In the genomic region with DNA sequence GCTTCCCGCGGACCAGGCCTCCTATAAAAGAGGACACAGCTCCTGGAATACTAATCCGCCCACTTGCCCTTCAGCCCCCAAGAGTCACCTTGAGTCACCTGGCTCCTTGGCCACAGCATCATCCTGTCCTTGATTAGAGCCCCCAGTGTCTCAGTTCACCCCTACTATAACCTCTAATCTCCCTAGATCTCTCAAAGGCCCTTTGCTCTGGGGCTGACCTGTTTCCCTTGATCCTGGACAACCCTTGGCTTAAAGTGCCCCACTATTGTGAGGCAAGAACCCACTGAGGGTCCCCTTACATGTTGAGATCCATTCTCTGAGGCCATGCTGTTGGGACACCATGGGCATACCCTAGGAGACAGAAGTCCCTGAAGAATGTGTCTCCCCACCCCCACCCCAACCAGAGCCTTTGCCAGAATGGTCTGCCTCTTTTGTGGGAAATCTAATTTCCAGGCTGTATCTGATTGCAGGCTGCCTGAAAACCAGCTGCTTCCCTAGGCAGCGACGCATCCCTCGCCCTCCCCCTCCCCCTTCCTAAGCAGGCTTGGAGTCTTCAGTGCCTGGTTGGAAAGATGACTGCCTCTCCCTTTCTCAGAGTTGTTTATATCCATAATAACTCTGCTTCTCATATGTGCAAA, we compare ENCODE assay signal across 10 mouse cellular contexts. TPM values are rescaled to one million over a fixed set of nuclear protein-coding genes. Genes with fewer than 3 reads are reported as not detected.
DNase-seq lines count a peak whose midpoint lies in the region; ATAC-seq and TF ChIP-seq lines count a peak whose summit lies in the region.
"Had no signal": no experiment of that assay in that cellular context is flagged by ENCODE, and none has a peak within 500 bp of the region (broad histone marks: within the 10 kb centered on the region; RNA-seq: fewer than 3 reads in every experiment).

No protein-coding gene starts in this region.

- no peaks in the 10 kb centered on the region for H3K27me3 ChIP-seq in kidney, postnatal 0 days (ENCODE audit: insufficient read depth, low read length)
- H3K27me3 ChIP-seq in embryonic facial prominence, embryonic 10.5 days (replicated peaks; ENCODE audit: low read depth, poor library complexity, severe bottlenecking), result no peaks in the 10 kb centered on the region
- no peaks in the 10 kb centered on the region for H3K27me3 ChIP-seq in hindbrain, embryonic 16.5 days (replicated peaks; ENCODE audit: control insufficient read depth, insufficient read depth, low read length)
- H3K27me3 ChIP-seq in neural tube, embryonic 14.5 days (ENCODE audit: control insufficient read depth, insufficient read depth, low read length), result no peaks in the 10 kb centered on the region

- intact Hi-C loops in heart, postnatal 25 days (cut with DNase I), result no loop called here

- peaks cover 25% of the 10 kb centered on the region for H3K4me1 ChIP-seq in kidney, postnatal 0 days (replicated peaks; ENCODE audit: insufficient read depth, low read length)
- peaks cover 91% of the 10 kb centered on the region for H3K4me1 ChIP-seq in embryonic facial prominence, embryonic 10.5 days
- H3K4me1 ChIP-seq in hindbrain, embryonic 16.5 days (ENCODE audit: control insufficient read depth, insufficient read depth, low read depth, low read length), result peaks cover 47% of the 10 kb centered on the region
- peaks cover 33% of the 10 kb centered on the region for H3K4me1 ChIP-seq in neural tube, embryonic 14.5 days (ENCODE audit: control insufficient read depth, insufficient read depth, low read length)

- no peaks in the 10 kb centered on the region for H3K36me3 ChIP-seq in kidney, postnatal 0 days (ENCODE audit: insufficient read depth, low read length)
- no peaks in the 10 kb centered on the region for H3K36me3 ChIP-seq in embryonic facial prominence, embryonic 10.5 days (replicated peaks)
- H3K36me3 ChIP-seq in hindbrain, embryonic 16.5 days (ENCODE audit: control insufficient read depth, insufficient read depth, low read length), result no peaks in the 10 kb centered on the region
- no peaks in the 10 kb centered on the region for H3K36me3 ChIP-seq in neural tube, embryonic 14.5 days (ENCODE audit: control insufficient read depth, insufficient read depth, low read length)

- ATAC-seq in kidney, postnatal 0 days (replicated peaks; ENCODE audit: low FRiP score, low read depth), result no peak
- ATAC-seq in hindbrain, embryonic 16.5 days, result peak; percentile 14; the same call in 1 of the 2 replicates
- peak; percentile 52; the same call in 1 of the 2 replicates for ATAC-seq in neural tube, embryonic 14.5 days (ENCODE audit: low read depth)
- no peak for ATAC-seq in monocyte, adult 5-6 weeks (replicated peaks; ENCODE audit: insufficient number of reproducible peaks, low FRiP score, low TSS enrichment, poor library complexity, severe bottlenecking)
- ATAC-seq: liver, postnatal 0 days had no signal

- H3K4me3 ChIP-seq in kidney, postnatal 0 days (replicated peaks; ENCODE audit: low read depth, low read length), result no peak overlapping the region
- 0 out of 2 replicates have a peak overlapping the region, but pooled peaks have one; percentile 21 for H3K4me3 ChIP-seq in embryonic facial prominence, embryonic 10.5 days
- H3K4me3 ChIP-seq in hindbrain, embryonic 16.5 days (ENCODE audit: low read length), result no peak overlapping the region
- H3K4me3 ChIP-seq in neural tube, embryonic 14.5 days (ENCODE audit: low read depth, low read length), result no peak overlapping the region
- H3K4me3 ChIP-seq: heart, adult 2 months had no signal

- no peak for TF ChIP-seq CTCF in kidney, postnatal 0 days (IDR thresholded peaks at IDR 0.05; ENCODE audit: low read depth)

- no peak overlapping the region for H3K4me2 ChIP-seq in kidney, postnatal 0 days (ENCODE audit: low read length)
- no peak overlapping the region for H3K4me2 ChIP-seq in hindbrain, embryonic 16.5 days (ENCODE audit: low read length)
- H3K4me2 ChIP-seq in neural tube, embryonic 14.5 days (ENCODE audit: low read depth, low read length), result no peak overlapping the region

- DNase-seq in kidney, postnatal 0 days (ENCODE audit: low spot score), result peak; percentile 78
- DNase-seq in kidney, adult 9 months, result no peak
- peak; percentile 74 for DNase-seq in embryonic facial prominence, embryonic 10.5 days (ENCODE audit: low spot score)
- no peak for DNase-seq in heart, postnatal 25 days (ENCODE audit: low spot score)
- DNase-seq in testis, postnatal 10 days (ENCODE audit: low spot score), result no peak
- DNase-seq: heart, adult 2 months; liver, postnatal 0 days had no signal

- H3K9me3 ChIP-seq in kidney, postnatal 0 days (replicated peaks; ENCODE audit: low read length), result no peaks in the 10 kb centered on the region
- no peaks in the 10 kb centered on the region for H3K9me3 ChIP-seq in embryonic facial prominence, embryonic 10.5 days
- H3K9me3 ChIP-seq in hindbrain, embryonic 16.5 days (ENCODE audit: control insufficient read depth, low read length), result no peaks in the 10 kb centered on the region
- no peaks in the 10 kb centered on the region for H3K9me3 ChIP-seq in neural tube, embryonic 14.5 days (ENCODE audit: control insufficient read depth, low read length)

- no peak overlapping the region for H3K27ac ChIP-seq in kidney, postnatal 0 days
- peak overlapping the region; percentile 83 for H3K27ac ChIP-seq in embryonic facial prominence, embryonic 10.5 days (replicated peaks)
- H3K27ac ChIP-seq in hindbrain, embryonic 16.5 days (ENCODE audit: low read depth, low read length), result peak overlapping the region; percentile 41
- H3K27ac ChIP-seq in neural tube, embryonic 14.5 days (ENCODE audit: low read depth, low read length), result peak overlapping the region; percentile 78
- H3K27ac ChIP-seq: heart, adult 2 months had no signal

- 63% methylated on average over 6 of the region's 6 CpGs for WGBS in kidney, postnatal 0 days
- WGBS in embryonic facial prominence, embryonic 10.5 days, result 44% methylated on average over 6 of the region's 6 CpGs
- WGBS in hindbrain, embryonic 16.5 days, result 42% methylated on average over 6 of the region's 6 CpGs
- WGBS in neural tube, embryonic 14.5 days, result 46% methylated on average over 6 of the region's 6 CpGs

- no peak overlapping the region for H3K9ac ChIP-seq in kidney, postnatal 0 days (ENCODE audit: low read depth, low read length)
- H3K9ac ChIP-seq in hindbrain, embryonic 16.5 days (ENCODE audit: low read depth, low read length), result no peak overlapping the region
- no peak overlapping the region for H3K9ac ChIP-seq in neural tube, embryonic 14.5 days (replicated peaks; ENCODE audit: low read depth, low read length)
- H3K9ac ChIP-seq: liver, postnatal 0 days had no signal

RNA-seq across cellular contexts. Expression of gene Arvcf, which starts 33.8 kb away (rescaled TPM):
- 20.0 and 20.6 TPM in 2 replicates for polyA plus RNA-seq in kidney, postnatal 0 days (2015; fragmentation: Nextera tagmentation; extraction: Ambion mirVana)
- polyA plus RNA-seq in embryonic facial prominence, embryonic 10.5 days (2016; fragmentation: Nextera tagmentation; extraction: Ambion mirVana), result 65.8 and 71.2 TPM in 2 replicates
- 68.3 and 80.3 TPM in 2 replicates for polyA plus RNA-seq in hindbrain, embryonic 16.5 days (2015; fragmentation: Nextera tagmentation; extraction: Ambion mirVana)
- 60.2 and 73.5 TPM in 2 replicates for polyA plus RNA-seq in neural tube, embryonic 14.5 days (2014; fragmentation: Nextera tagmentation; extraction: Ambion mirVana)
- 10 to 100 TPM; 18.6 to 21.7 TPM for total RNA-seq in heart, postnatal 25 days (2021)
- 1.4 to 2.2 TPM (median 1.7 TPM) in 3 replicates for total RNA-seq in monocyte, adult 5-6 weeks (2017)

RNA-seq across cellular contexts. Expression of gene Tango2, which starts 33.8 kb away (rescaled TPM):
- polyA plus RNA-seq in kidney, postnatal 0 days (2015; fragmentation: Nextera tagmentation; extraction: Ambion mirVana), result 28.3 and 31.6 TPM in 2 replicates
- 29.1 and 31.5 TPM in 2 replicates for polyA plus RNA-seq in embryonic facial prominence, embryonic 10.5 days (2016; fragmentation: Nextera tagmentation; extraction: Ambion mirVana)
- polyA plus RNA-seq in hindbrain, embryonic 16.5 days (2015; fragmentation: Nextera tagmentation; extraction: Ambion mirVana), result 101 and 112 TPM in 2 replicates
- 99.8 and 114 TPM in 2 replicates for polyA plus RNA-seq in neural tube, embryonic 14.5 days (2014; fragmentation: Nextera tagmentation; extraction: Ambion mirVana)
- total RNA-seq in heart, postnatal 25 days (2021), result 100 to 1,000 TPM; 147 TPM
- total RNA-seq in monocyte, adult 5-6 weeks (2017), result 15.3 to 37.3 TPM (median 31.7 TPM) in 3 replicates

RNA-seq across cellular contexts. Expression of gene Txnrd2, which starts 44.4 kb away (rescaled TPM):
- 29.8 and 30.6 TPM in 2 replicates for polyA plus RNA-seq in kidney, postnatal 0 days (2015; fragmentation: Nextera tagmentation; extraction: Ambion mirVana)
- 27.9 and 32.3 TPM in 2 replicates for polyA plus RNA-seq in embryonic facial prominence, embryonic 10.5 days (2016; fragmentation: Nextera tagmentation; extraction: Ambion mirVana)
- polyA plus RNA-seq in hindbrain, embryonic 16.5 days (2015; fragmentation: Nextera tagmentation; extraction: Ambion mirVana), result 37.5 and 40.6 TPM in 2 replicates
- polyA plus RNA-seq in neural tube, embryonic 14.5 days (2014; fragmentation: Nextera tagmentation; extraction: Ambion mirVana), result 21.3 and 25.4 TPM in 2 replicates
- total RNA-seq in heart, postnatal 25 days (2021), result 10 to 100 TPM; 36.1 to 38.2 TPM
- total RNA-seq in monocyte, adult 5-6 weeks (2017), result 9.3 to 21.9 TPM (median 18.1 TPM) in 3 replicates

RNA-seq across cellular contexts. Expression of gene Comt, which starts 44.9 kb away (rescaled TPM):
- 107 and 123 TPM in 2 replicates for polyA plus RNA-seq in kidney, postnatal 0 days (2015; fragmentation: Nextera tagmentation; extraction: Ambion mirVana)
- polyA plus RNA-seq in embryonic facial prominence, embryonic 10.5 days (2016; fragmentation: Nextera tagmentation; extraction: Ambion mirVana), result 56.2 and 58.4 TPM in 2 replicates
- 119 and 123 TPM in 2 replicates for polyA plus RNA-seq in hindbrain, embryonic 16.5 days (2015; fragmentation: Nextera tagmentation; extraction: Ambion mirVana)
- 102 and 103 TPM in 2 replicates for polyA plus RNA-seq in neural tube, embryonic 14.5 days (2014; fragmentation: Nextera tagmentation; extraction: Ambion mirVana)
- 100 to 1,000 TPM; 112 TPM for total RNA-seq in heart, postnatal 25 days (2021)
- 11.3 to 19.0 TPM (median 15.8 TPM) in 3 replicates for total RNA-seq in monocyte, adult 5-6 weeks (2017)

Comparison
In these comparisons a context has a peak if more than half of its experiments do, and no peak if none do; other contexts are left out.
1. DNase-seq: peak in kidney, postnatal 0 days (single experiment) and embryonic facial prominence, embryonic 10.5 days (single experiment); none in kidney, adult 9 months (single experiment), heart, postnatal 25 days (single experiment) and testis, postnatal 10 days (single experiment).
2. ATAC-seq: peak in hindbrain, embryonic 16.5 days (single experiment) and neural tube, embryonic 14.5 days (single experiment); none in kidney, postnatal 0 days (single experiment) and monocyte, adult 5-6 weeks (single experiment).